Mouse (Mus musculus) stomach, embryonic 15.5 days (tissue): Measurements from ENCODE around the gene Gstm7. TPM values are rescaled to one million over a fixed set of nuclear protein-coding genes. Genes with fewer than 3 reads are reported as not detected.

ENCODE experiments used
- polyA plus RNA-seq: library from polyadenylated mRNA; unstranded; fragments of >200 nt; fragmentation: Nextera tagmentation; extraction: Ambion mirVana; gene quantifications from 2 replicates; pipeline ENCODE4 v1.2.1, GENCODE M21; 2015

Gstm7 gene
- polyA plus RNA-seq, 1 experiment from 2014 or later: 27.1 TPM

Other genes starting within 250 kb of the Gstm7 start
- 73.5 and 84.9 TPM in 2 replicates for gene Ahcyl1, start 235.3 kb downstream of the Gstm7 start, polyA plus RNA-seq
- 14.7 and 15.4 TPM in 2 replicates for gene Csf1, start 171.3 kb downstream of the Gstm7 start, polyA plus RNA-seq
- 34.9 and 49.0 TPM in 2 replicates for gene Eps8l3, start 54.6 kb downstream of the Gstm7 start, polyA plus RNA-seq
- 149 and 159 TPM in 2 replicates for gene Gstm5, start 36.0 kb downstream of the Gstm7 start, polyA plus RNA-seq
- 9.3 and 12.4 TPM in 2 replicates for gene Gstm6, start 11.9 kb upstream of the Gstm7 start, polyA plus RNA-seq
- gene Gstm3, start 37.5 kb upstream of the Gstm7 start, polyA plus RNA-seq: 70.3 and 88.2 TPM in 2 replicates
- 173 and 200 TPM in 2 replicates for gene Gstm2, start 54.6 kb upstream of the Gstm7 start, polyA plus RNA-seq
- 546 and 570 TPM in 2 replicates for gene Gstm1, start 86.2 kb upstream of the Gstm7 start, polyA plus RNA-seq
- gene Gstm4, start 113.1 kb upstream of the Gstm7 start, polyA plus RNA-seq: 23.0 and 28.8 TPM in 2 replicates
- gene Ampd2, start 154.8 kb upstream of the Gstm7 start, polyA plus RNA-seq: 49.0 and 56.1 TPM in 2 replicates
- gene Gnat2, start 161.0 kb upstream of the Gstm7 start, polyA plus RNA-seq: 1.8 and 2.5 TPM in 2 replicates
- gene Gnai3, start 214.3 kb upstream of the Gstm7 start, polyA plus RNA-seq: 161 and 169 TPM in 2 replicates
- gene Gpr61, start 223.1 kb upstream of the Gstm7 start, polyA plus RNA-seq: 0.19 TPM in 2 replicates